Mouse (Mus musculus) ES-E14 (cell line): ENCODE measurements around the gene Ush2a.

Experiments used
- HCFC1 ChIP-seq: IDR thresholded peaks from 2 replicates; pipeline ENCODE4 v1.6.1; 2012; ENCODE audit warnings: low read length, inconsistent platforms, borderline replicate concordance; ENCODE audit not compliant: insufficient read depth
- MAFK ChIP-seq: IDR thresholded peaks from 2 replicates; pipeline ENCODE4 v1.6.1; 2014; ENCODE audit warnings: mild to moderate bottlenecking, low read depth, low read length, inconsistent platforms; ENCODE audit not compliant: insufficient read depth
- ZC3H11A ChIP-seq: IDR thresholded peaks from 2 replicates; pipeline ENCODE4 v1.6.1; 2012; ENCODE audit warnings: low read depth, mild to moderate bottlenecking, inconsistent platforms, low read length, borderline replicate concordance
- ZNF384 ChIP-seq: IDR thresholded peaks from 2 replicates; pipeline ENCODE4 v1.6.1; 2012; ENCODE audit warnings: low read depth, low read length, inconsistent platforms

DNA sequence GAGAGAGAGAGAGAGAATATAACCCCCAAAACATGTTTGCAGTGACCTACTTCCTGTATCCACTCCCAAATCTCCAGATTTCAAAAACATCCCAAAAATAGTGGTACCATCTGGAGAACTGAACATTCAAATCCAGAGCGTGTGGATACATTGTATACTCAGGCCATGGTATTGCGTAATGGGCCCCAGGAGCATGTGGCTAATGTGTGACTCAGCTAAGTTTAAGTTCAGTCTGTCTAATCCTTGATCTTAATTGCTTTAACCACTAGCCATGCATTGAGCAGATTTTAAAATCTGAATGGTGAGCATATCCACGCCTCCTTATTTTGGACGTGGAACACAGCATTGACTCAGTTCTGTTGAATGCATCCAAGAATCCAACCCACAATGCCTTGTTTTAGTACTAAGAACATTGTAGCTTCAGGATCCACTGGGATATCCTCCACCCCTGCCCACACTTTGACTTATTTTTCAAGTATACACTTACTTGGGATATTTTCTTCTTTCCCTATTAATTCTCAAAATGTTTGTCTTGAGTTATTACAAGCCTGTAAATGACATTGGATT lies 40.5 kb upstream of the Ush2a start:
- TF ChIP-seq ZNF384 (no peak), ZC3H11A (no peak), HCFC1 (no peak), MAFK (no peak)
